Mouse (Mus musculus): Measurements from ENCODE around the gene Mms22l. TPM values are rescaled to one million over a fixed set of nuclear protein-coding genes. Genes with fewer than 3 reads are reported as not detected.

The Mms22l gene
- polyA plus RNA-seq, 1 experiment: 17.3 TPM

GRCm38 (mm10) chr4:24609564-24609963 is 113.3 kb downstream of the Mms22l start:
- TF ChIP-seq CTCF (IDR thresholded peaks at IDR 0.05; ENCODE audit: borderline replicate concordance, control insufficient read depth, extremely low read depth, insufficient read depth, low read length, poor library complexity) (no peak), POLR2A (IDR thresholded peaks at IDR 0.05; ENCODE audit: control insufficient read depth, extremely low read depth, insufficient read depth, low read length, poor library complexity) (no peak)
- Histone ChIP-seq H3K4me1 (replicated peaks; ENCODE audit: control insufficient read depth, insufficient read depth, low read length) (no peaks in the 10 kb centered on the region), H3K27ac (ENCODE audit: control insufficient read depth, insufficient read depth, low read length) (no peak overlapping the region), H3K4me3 (ENCODE audit: control insufficient read depth, insufficient read depth, low read length) (no peak overlapping the region), H3K27me3 (ENCODE audit: control insufficient read depth, insufficient read depth, low read length) (no peaks in the 10 kb centered on the region), H3K36me3 (ENCODE audit: control insufficient read depth, insufficient read depth, low read length) (no peaks in the 10 kb centered on the region)
- no peak for DNase-seq
- WGBS: 98% methylated on average over 2 of the region's 2 CpGs

- WGBS: 86% methylated on average over 6 of the region's 6 CpGs
- no peak for DNase-seq
- Histone ChIP-seq H3K4me1 (replicated peaks; ENCODE audit: control insufficient read depth, insufficient read depth, low read length) (no peaks in the 10 kb centered on the region), H3K4me3 (ENCODE audit: control insufficient read depth, insufficient read depth, low read length) (no peak overlapping the region), H3K36me3 (ENCODE audit: control insufficient read depth, insufficient read depth, low read length) (no peaks in the 10 kb centered on the region), H3K27ac (ENCODE audit: control insufficient read depth, insufficient read depth, low read length) (no peak overlapping the region), H3K27me3 (ENCODE audit: control insufficient read depth, insufficient read depth, low read length) (no peaks in the 10 kb centered on the region)
- no peak for TF ChIP-seq CTCF (IDR thresholded peaks at IDR 0.05; ENCODE audit: borderline replicate concordance, control insufficient read depth, extremely low read depth, insufficient read depth, low read length, poor library complexity)
- no peak for TF ChIP-seq POLR2A (IDR thresholded peaks at IDR 0.05; ENCODE audit: control insufficient read depth, extremely low read depth, insufficient read depth, low read length, poor library complexity)
These were observed 123.8 kb downstream of the Mms22l start for GRCm38 (mm10) chr4:24620005-24620404.

GRCm38 (mm10) chr4:24620440-24620839 is 124.2 kb downstream of the Mms22l start:
- H3K27ac ChIP-seq (ENCODE audit: control insufficient read depth, insufficient read depth, low read length): no peak overlapping the region
- TF ChIP-seq CTCF (IDR thresholded peaks at IDR 0.05; ENCODE audit: borderline replicate concordance, control insufficient read depth, extremely low read depth, insufficient read depth, low read length, poor library complexity) (no peak), POLR2A (IDR thresholded peaks at IDR 0.05; ENCODE audit: control insufficient read depth, extremely low read depth, insufficient read depth, low read length, poor library complexity) (no peak)
- no peak overlapping the region for H3K4me3 ChIP-seq (ENCODE audit: control insufficient read depth, insufficient read depth, low read length)
- DNase-seq: no peak
- WGBS: 96% methylated on average over 5 of the region's 5 CpGs
- H3K27me3 ChIP-seq (ENCODE audit: control insufficient read depth, insufficient read depth, low read length): no peaks in the 10 kb centered on the region
- H3K4me1 ChIP-seq (replicated peaks; ENCODE audit: control insufficient read depth, insufficient read depth, low read length): no peaks in the 10 kb centered on the region
- H3K36me3 ChIP-seq (ENCODE audit: control insufficient read depth, insufficient read depth, low read length): no peaks in the 10 kb centered on the region

GRCm38 (mm10) chr4:24621422-24622187 is 125.4 kb downstream of the Mms22l start:
- Histone ChIP-seq H3K27me3 (ENCODE audit: control insufficient read depth, insufficient read depth, low read length) (no peaks in the 10 kb centered on the region), H3K4me3 (ENCODE audit: control insufficient read depth, insufficient read depth, low read length) (no peak overlapping the region), H3K36me3 (ENCODE audit: control insufficient read depth, insufficient read depth, low read length) (no peaks in the 10 kb centered on the region), H3K27ac (ENCODE audit: control insufficient read depth, insufficient read depth, low read length) (no peak overlapping the region), H3K4me1 (replicated peaks; ENCODE audit: control insufficient read depth, insufficient read depth, low read length) (no peaks in the 10 kb centered on the region)
- DNase-seq: no peak
- 94% methylated on average over 9 of the region's 9 CpGs for WGBS
- no peak for TF ChIP-seq CTCF (IDR thresholded peaks at IDR 0.05; ENCODE audit: borderline replicate concordance, control insufficient read depth, extremely low read depth, insufficient read depth, low read length, poor library complexity)
- no peak for TF ChIP-seq POLR2A (IDR thresholded peaks at IDR 0.05; ENCODE audit: control insufficient read depth, extremely low read depth, insufficient read depth, low read length, poor library complexity)

- no peak overlapping the region for H3K27ac ChIP-seq (ENCODE audit: control insufficient read depth, insufficient read depth, low read length)
- H3K36me3 ChIP-seq (ENCODE audit: control insufficient read depth, insufficient read depth, low read length): no peaks in the 10 kb centered on the region
- no peak overlapping the region for H3K4me3 ChIP-seq (ENCODE audit: control insufficient read depth, insufficient read depth, low read length)
- H3K27me3 ChIP-seq (ENCODE audit: control insufficient read depth, insufficient read depth, low read length): no peaks in the 10 kb centered on the region
- TF ChIP-seq POLR2A (IDR thresholded peaks at IDR 0.05; ENCODE audit: control insufficient read depth, extremely low read depth, insufficient read depth, low read length, poor library complexity): no peak
- no peaks in the 10 kb centered on the region for H3K4me1 ChIP-seq (replicated peaks; ENCODE audit: control insufficient read depth, insufficient read depth, low read length)
- WGBS: 53% methylated on average over 13 of the region's 13 CpGs
- no peak for DNase-seq
These were observed 129.8 kb downstream of the Mms22l start for GRCm38 (mm10) chr4:24625951-24626584.

GRCm38 (mm10) chr4:24626686-24627085 is 130.4 kb downstream of the Mms22l start:
- 56% methylated on average over 4 of the region's 4 CpGs for WGBS
- Histone ChIP-seq H3K36me3 (ENCODE audit: control insufficient read depth, insufficient read depth, low read length) (no peaks in the 10 kb centered on the region), H3K27ac (ENCODE audit: control insufficient read depth, insufficient read depth, low read length) (no peak overlapping the region), H3K4me1 (replicated peaks; ENCODE audit: control insufficient read depth, insufficient read depth, low read length) (no peaks in the 10 kb centered on the region), H3K27me3 (ENCODE audit: control insufficient read depth, insufficient read depth, low read length) (no peaks in the 10 kb centered on the region), H3K4me3 (ENCODE audit: control insufficient read depth, insufficient read depth, low read length) (no peak overlapping the region)
- DNase-seq: no peak
- no peak for TF ChIP-seq POLR2A (IDR thresholded peaks at IDR 0.05; ENCODE audit: control insufficient read depth, extremely low read depth, insufficient read depth, low read length, poor library complexity)
